Mouse (Mus musculus) liver, embryonic 14.5 days (tissue): ENCODE measurements around the gene Amfr. TPM values are rescaled to one million over a fixed set of nuclear protein-coding genes. Genes with fewer than 3 reads are reported as not detected.

Experiments used
- ATAC-seq: fragments of 200-750 bp; cut with Nextera tagmentation; 2 replicates; pipeline ENCODE4 v1.8.0; 2017; ENCODE audit warnings: moderate number of reproducible peaks, mild to moderate bottlenecking, moderate library complexity; ENCODE audit not compliant: insufficient read depth
- DNase-seq, 3 experiments: peaks; one replicate each; pipeline ENCODE4 v3.0.0-alpha.2; 2012 to 2013; ENCODE audit warnings: low read depth in 3 of 3, low spot score in 3 of 3
- H3K27ac ChIP-seq: fragments of 300-500 bp; sonication (generic); 2 replicates; pipeline ENCODE4 v1.5.1; 2014; ENCODE audit warnings: moderate library complexity, mild to moderate bottlenecking, control low read depth, inconsistent platforms
- H3K27me3 ChIP-seq: fragments of 300-500 bp; sonication (generic); 2 replicates; pipeline ENCODE4 v1.6.1; 2014; ENCODE audit warnings: mild to moderate bottlenecking, low read length, moderate library complexity; ENCODE audit not compliant: control insufficient read depth, insufficient read depth
- H3K36me3 ChIP-seq: fragments of 300-500 bp; sonication (generic); replicated peaks from 2 replicates; pipeline ENCODE4 v1.6.1; 2014; ENCODE audit warnings: low read depth; ENCODE audit not compliant: control insufficient read depth, insufficient read depth
- H3K4me1 ChIP-seq, 2 experiments: fragments of 200-500 bp in 1 of 2; fragments of 300-500 bp in 1 of 2; sonication (generic) in 1 of 2; replicated peaks; 2 replicates each; pipeline ENCODE4 v1.6.1; 2012 to 2014; ENCODE audit warnings: antibody characterized with exemption in 1 of 2, inconsistent platforms in 1 of 2, low read length in 1 of 2; ENCODE audit not compliant: control insufficient read depth in 2 of 2, insufficient read depth in 2 of 2
- H3K4me2 ChIP-seq: fragments of 300-500 bp; sonication (generic); 2 replicates; pipeline ENCODE4 v1.6.1; 2014; ENCODE audit warnings: low read depth, mild to moderate bottlenecking, control low read depth, moderate library complexity
- H3K4me3 ChIP-seq, 2 experiments: fragments of 200-500 bp in 1 of 2; fragments of 300-500 bp in 1 of 2; sonication (generic) in 1 of 2; 2 replicates each; pipeline ENCODE4 v1.5.1; 2012 to 2014; ENCODE audit warnings: low read depth in 2 of 2, low read length in 2 of 2, mild to moderate bottlenecking in 2 of 2, control low read depth in 1 of 2, inconsistent platforms in 1 of 2, moderate library complexity in 1 of 2; ENCODE audit not compliant: insufficient read depth in 1 of 2
- H3K9ac ChIP-seq: fragments of 300-500 bp; sonication (generic); replicated peaks from 2 replicates; pipeline ENCODE4 v1.6.1; 2014; ENCODE audit warnings: mild to moderate bottlenecking, control low read depth, moderate library complexity
- H3K9me3 ChIP-seq: fragments of 300-500 bp; sonication (generic); 2 replicates; pipeline ENCODE4 v1.6.1; 2016; ENCODE audit warnings: low read length, mixed read lengths; ENCODE audit not compliant: control insufficient read depth
- CTCF ChIP-seq: IDR thresholded peaks from 2 replicates; pipeline ENCODE4 v1.5.1; 2016; ENCODE audit warnings: antibody characterized with exemption, low read depth, control low read depth
- EP300 ChIP-seq: IDR thresholded peaks from 2 replicates; pipeline ENCODE4 v1.6.1; 2016; ENCODE audit warnings: antibody characterized with exemption, low read depth
- WGBS: fragments of 180-500 bp; shearing (Covaris S2); extraction: QIAGEN DNeasy Blood & Tissue Kit; methylation state at CpG from one replicate; pipeline ENCODE4 v1.1.7; 2014; ENCODE audit not compliant: insufficient replicate concordance; 5-methylcytosine and 5-hydroxymethylcytosine counted together
- polyA plus RNA-seq, 2 experiments: library from polyadenylated mRNA; depleted of rRNA in 1 of 2; stranded (reverse) in 1 of 2; unstranded in 1 of 2; fragments of >200 nt; fragmentation: Nextera tagmentation in 1 of 2; extraction: Ambion mirVana in 1 of 2; gene quantifications; 2 replicates each; pipeline versions ENCODE4 v1.2.1 to v1.2.3; 2012 to 2014

Gene Amfr
- 33.4 and 38.4 TPM in 2 replicates for polyA plus RNA-seq (2012; rRNA removed)
- 50.0 and 53.1 TPM in 2 replicates for polyA plus RNA-seq (2014; fragmentation: Nextera tagmentation; extraction: Ambion mirVana)

DNA sequence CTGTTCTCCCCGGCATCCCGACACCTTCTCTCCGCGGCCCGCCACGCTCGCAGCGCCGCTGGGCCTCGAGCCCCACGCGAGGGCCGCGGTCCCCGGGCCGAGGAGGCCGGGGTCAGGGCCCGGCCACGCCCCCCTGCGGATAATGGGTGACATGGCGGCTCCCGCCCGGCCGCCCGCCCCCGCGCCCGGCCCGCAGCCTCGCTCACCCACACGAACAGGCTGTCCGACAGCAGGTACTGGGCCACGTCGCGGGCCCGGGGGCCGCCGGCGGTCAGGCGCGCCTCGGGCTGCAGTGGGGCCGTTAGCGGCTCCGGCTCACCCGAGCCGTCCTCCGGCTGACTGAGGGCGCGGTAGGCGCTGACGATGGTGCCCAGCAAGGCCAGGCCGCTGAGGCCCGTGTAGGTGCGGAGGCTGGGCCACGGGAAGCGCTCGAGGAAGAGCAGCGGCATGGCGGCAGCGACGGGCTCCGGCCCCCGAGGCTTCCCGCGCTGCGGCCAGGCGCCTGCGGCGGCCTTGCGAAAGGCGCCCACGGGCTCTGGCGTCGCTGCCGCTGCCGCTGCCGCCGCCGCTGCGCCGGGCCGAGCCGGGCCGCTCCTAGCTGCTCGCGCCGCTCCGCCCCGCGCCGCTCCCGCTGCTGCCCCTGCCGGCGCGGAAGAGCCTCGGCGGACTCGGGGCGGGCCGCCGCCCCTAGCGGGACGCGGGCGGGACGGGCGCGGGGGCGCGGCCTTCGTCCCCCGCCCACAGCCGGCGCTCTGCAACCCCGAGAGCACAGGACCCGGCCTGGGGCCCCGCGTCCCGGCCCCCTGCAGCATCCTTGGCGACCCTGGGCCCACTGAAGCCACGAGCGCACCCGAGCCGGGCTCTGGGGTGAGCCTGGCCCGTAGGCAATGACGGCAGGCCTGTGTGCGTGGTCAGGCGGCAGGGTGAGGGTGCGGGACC lies at the start of gene Amfr:
Amfr (minus strand) TSS at position 830 of the 939 bp plus-strand sequence.
- TF ChIP-seq CTCF: peak; percentile 35
- no peak for TF ChIP-seq EP300
- peaks cover 26 to 33% of the 10 kb centered on the region in 2 experiments for H3K4me1 ChIP-seq
- WGBS: under 1% methylated on average over 97 of the region's 130 CpGs

DNA sequence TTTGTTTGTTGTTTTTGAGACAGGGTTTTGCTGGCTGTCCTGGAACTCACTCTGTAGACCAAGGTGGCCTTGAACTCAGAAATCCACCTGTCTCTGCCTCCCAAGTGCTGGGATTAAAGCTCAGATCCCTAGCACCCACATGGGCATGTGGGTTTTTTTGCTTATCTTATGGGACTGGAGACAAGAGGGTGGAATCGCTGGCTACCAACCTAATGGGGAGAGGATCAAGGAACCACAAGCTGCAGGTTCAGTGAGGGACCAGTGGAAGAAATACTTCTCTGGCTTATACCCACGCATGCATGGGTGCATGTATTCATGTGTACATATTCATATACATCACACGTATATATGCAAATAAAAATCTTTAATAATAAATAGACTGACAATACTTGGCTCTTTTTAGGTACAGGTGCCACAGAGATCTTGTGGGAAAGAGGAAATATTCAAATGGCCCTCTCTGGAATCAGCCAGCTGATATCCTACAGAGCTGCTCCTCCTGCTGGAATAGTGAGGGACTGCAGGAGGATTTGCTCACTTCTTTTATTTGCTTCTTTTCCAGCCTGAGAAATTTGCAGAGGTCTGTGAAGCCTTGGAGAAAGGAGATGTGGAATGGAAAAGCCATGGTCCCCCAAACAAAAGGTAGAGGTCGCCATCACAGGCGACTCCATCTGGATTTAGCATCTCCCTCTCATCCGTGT lies 44.7 kb upstream of the Amfr start:
- Histone ChIP-seq H3K9ac (no peak overlapping the region), H3K27me3 (no peaks in the 10 kb centered on the region)

More for the DNA sequence above, at the start of gene Amfr:
- H3K4me3 ChIP-seq: peak within 1 kb of the TSS; percentile 89 to 93
- peak; percentile 66 to 70 (median 70) for DNase-seq
- peak; percentile 92 for ATAC-seq
- peak within 1 kb of the TSS; percentile 94 for H3K27ac ChIP-seq
- H3K9ac ChIP-seq: peak within 1 kb of the TSS; percentile 95
- no peaks in the 10 kb centered on the region for H3K9me3 ChIP-seq
- H3K27me3 ChIP-seq: no peaks in the 10 kb centered on the region
- H3K4me2 ChIP-seq: peak within 1 kb of the TSS; percentile 100
- no peaks in the 10 kb centered on the region for H3K36me3 ChIP-seq

DNA sequence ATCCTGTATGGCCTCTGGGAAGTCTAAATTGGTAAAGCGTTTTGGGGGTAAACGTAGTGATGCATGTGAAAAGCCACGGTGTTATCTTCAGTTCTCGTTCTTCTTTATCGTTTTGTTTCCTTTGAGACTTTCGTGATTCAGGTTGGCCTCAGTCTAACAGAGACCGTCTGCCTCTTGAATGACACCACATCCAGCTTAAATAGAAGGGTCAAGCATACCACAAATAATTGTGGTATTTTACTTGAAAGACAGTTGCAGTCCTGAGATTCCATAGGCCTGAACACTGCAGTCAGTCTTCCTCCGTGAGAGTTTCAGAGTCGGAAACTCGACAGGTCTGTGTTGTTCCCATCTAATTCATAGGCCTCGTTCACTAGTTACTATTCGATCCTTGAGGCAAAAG lies 40.1 kb upstream of the Amfr start:
- ATAC-seq: no peak
- H3K4me1 ChIP-seq: no peaks in the 10 kb centered on the region
- WGBS: 76% methylated on average over 12 of the region's 12 CpGs
- H3K9ac ChIP-seq: no peak overlapping the region
- H3K4me3 ChIP-seq: no peak overlapping the region
- no peak overlapping the region for H3K27ac ChIP-seq
- TF ChIP-seq EP300: no peak
- TF ChIP-seq CTCF: no peak
- H3K36me3 ChIP-seq: no peaks in the 10 kb centered on the region; the same call in 1 of the 2 replicates
- DNase-seq: no peak
- no peaks in the 10 kb centered on the region for H3K9me3 ChIP-seq
- no peaks in the 10 kb centered on the region for H3K27me3 ChIP-seq
- H3K4me2 ChIP-seq: no peak overlapping the region

More for the DNA sequence above, 44.7 kb upstream of the Amfr start:
- no peak overlapping the region for H3K4me3 ChIP-seq
- H3K36me3 ChIP-seq: no peaks in the 10 kb centered on the region; the same call in 1 of the 2 replicates
- no peak overlapping the region for H3K27ac ChIP-seq
- no peaks in the 10 kb centered on the region for H3K9me3 ChIP-seq
- H3K4me2 ChIP-seq: no peak overlapping the region
- DNase-seq (peak in 1 of 3 experiments; percentile 26), ATAC-seq (no peak)
- H3K4me1 ChIP-seq: no peaks in the 10 kb centered on the region
- TF ChIP-seq EP300 (no peak), CTCF (peak; percentile 81)
- 62% methylated on average over 6 of the region's 6 CpGs for WGBS

DNA sequence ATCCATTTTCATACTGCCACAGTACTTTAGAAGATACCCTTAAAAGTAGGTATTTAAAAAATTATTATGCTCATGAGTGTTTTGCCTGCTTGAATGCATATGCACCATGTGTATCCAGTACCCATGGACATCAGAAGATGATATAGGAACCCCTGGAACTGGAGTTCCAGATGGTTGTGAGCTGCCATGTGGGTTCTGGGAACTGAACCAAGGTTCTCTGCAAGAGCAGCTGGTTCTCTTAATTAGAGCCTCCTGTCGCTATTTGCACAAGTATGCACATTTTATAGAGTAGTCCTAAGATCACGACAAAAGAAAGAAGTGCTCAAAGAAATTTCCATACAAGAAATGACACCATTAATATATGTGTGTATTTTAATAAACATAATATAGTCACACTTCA lies 35.2 kb upstream of the Amfr start:
- TF ChIP-seq EP300: no peak
- TF ChIP-seq CTCF: no peak
- Histone ChIP-seq H3K36me3 (no peaks in the 10 kb centered on the region; the same call in 1 of the 2 replicates), H3K4me3 (no peak overlapping the region), H3K27me3 (no peaks in the 10 kb centered on the region), H3K4me2 (no peak overlapping the region), H3K4me1 (no peaks in the 10 kb centered on the region), H3K27ac (no peak overlapping the region), H3K9ac (no peak overlapping the region), H3K9me3 (no peaks in the 10 kb centered on the region)
- ATAC-seq (no peak), DNase-seq (no peak)
- WGBS: 65% methylated on average over 2 of the region's 2 CpGs
